Mouse (Mus musculus) urinary bladder, postnatal 14 days (tissue): ENCODE measurements around the gene Smarca5.

Source experiments
- DNase-seq: peaks from one replicate; pipeline ENCODE4 v3.0.0; 2021; ENCODE audit warnings: low spot score

Gene Smarca5

GRCm38 (mm10) chr8:80663476-80663875, 75.8 kb downstream of the Smarca5 start:
- DNase-seq = no peak

GRCm38 (mm10) chr8:80661055-80661454, 78.2 kb downstream of the Smarca5 start:
- no peak for DNase-seq

- no peak for DNase-seq
Measured at GRCm38 (mm10) chr8:80657639-80658038, 81.7 kb downstream of the Smarca5 start.
